Mouse (Mus musculus) left cerebral cortex, adult 9 months (tissue): ENCODE data around the gene Furin.

Experiments
- DNase-seq, 2 experiments: peaks; one replicate each; pipeline ENCODE4 v3.0.0; 2022; ENCODE audit warnings: low spot score in 2 of 2

Gene Furin

GRCm38 (mm10) chr7:80341793-80342192 lies 63.4 kb downstream of the Furin start:
- no peak for DNase-seq

DNA sequence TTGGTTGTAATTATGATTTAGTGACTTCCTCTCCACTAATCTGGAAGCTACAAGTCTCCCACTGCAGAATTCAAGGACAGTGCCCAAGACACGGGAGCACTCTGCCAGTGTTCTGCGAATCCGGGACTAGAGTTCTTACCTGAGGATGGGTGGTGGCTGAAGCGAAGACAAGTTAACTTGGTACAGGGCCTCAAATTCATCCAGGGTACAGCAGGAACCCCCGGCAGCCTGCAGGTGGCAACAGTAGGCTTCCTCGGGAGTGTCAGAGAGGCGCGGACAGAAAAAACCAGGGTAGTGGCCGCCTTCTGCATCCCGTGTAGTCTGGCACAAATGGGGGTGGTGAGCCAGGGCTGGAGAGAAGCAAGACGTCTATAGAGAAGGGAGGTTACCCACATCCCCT lies 64.4 kb downstream of the Furin start, which contains the start of gene Unc45a:
TSS of gene Unc45a (minus strand) at position 213 of the 400 bp plus-strand sequence.
- peak in 1 of 2 experiments; percentile 74 for DNase-seq

- peak; percentile 90 to 98 for DNase-seq
These were observed 65.2 kb downstream of the Furin start for GRCm38 (mm10) chr7:80339793-80340628.

GRCm38 (mm10) chr7:80339371-80339770 lies 65.9 kb downstream of the Furin start:
- DNase-seq, result no peak
